Mouse (Mus musculus) lung, postnatal 0 days (tissue): Measurements from ENCODE around the gene Xpr1.

ENCODE experiments used
- CTCF ChIP-seq: IDR thresholded peaks from 2 replicates; pipeline ENCODE4 v1.5.1; 2016; ENCODE audit warnings: antibody characterized with exemption, mild to moderate bottlenecking
- EP300 ChIP-seq: IDR thresholded peaks from 2 replicates; pipeline ENCODE4 v1.6.1; 2016; ENCODE audit warnings: antibody characterized with exemption, mild to moderate bottlenecking, control low read depth

- no peak for TF ChIP-seq EP300
- no peak for TF ChIP-seq CTCF
These were observed 181.6 kb downstream of the Xpr1 start for GRCm38 (mm10) chr1:155235641-155236040.
